Mouse (Mus musculus): Measurements from ENCODE around the gene Gdap1l1. TPM values are rescaled to one million over a fixed set of nuclear protein-coding genes. Genes with fewer than 3 reads are reported as not detected.
A peak's percentile ranks its signal among the peaks of the same experiment; 100 is the strongest.

The Gdap1l1 gene
- polyA plus RNA-seq, 1 experiment from 2014 or later, result 0.64 TPM

GRCm38 (mm10) chr2:163490656-163491055 is 52.4 kb downstream of the Gdap1l1 start:
- Histone ChIP-seq H3K4me1 (replicated peaks; ENCODE audit: insufficient read depth, low read length) (no peaks in the 10 kb centered on the region), H3K4me2 (ENCODE audit: low read length) (no peak overlapping the region), H3K27ac (no peak overlapping the region), H3K36me3 (ENCODE audit: insufficient read depth, low read length) (no peaks in the 10 kb centered on the region), H3K4me3 (replicated peaks; ENCODE audit: low read depth, low read length) (no peak overlapping the region), H3K27me3 (ENCODE audit: insufficient read depth, low read length) (no peaks in the 10 kb centered on the region), H3K9me3 (replicated peaks; ENCODE audit: low read length) (no peaks in the 10 kb centered on the region), H3K9ac (ENCODE audit: low read depth, low read length) (no peak overlapping the region)
- no peak for ATAC-seq (replicated peaks; ENCODE audit: low FRiP score, low read depth)
- no peak for TF ChIP-seq CTCF (IDR thresholded peaks at IDR 0.05; ENCODE audit: low read depth)
- 91% methylated on average over 17 of the region's 17 CpGs for WGBS
- no peak for DNase-seq (ENCODE audit: low spot score)

DNA sequence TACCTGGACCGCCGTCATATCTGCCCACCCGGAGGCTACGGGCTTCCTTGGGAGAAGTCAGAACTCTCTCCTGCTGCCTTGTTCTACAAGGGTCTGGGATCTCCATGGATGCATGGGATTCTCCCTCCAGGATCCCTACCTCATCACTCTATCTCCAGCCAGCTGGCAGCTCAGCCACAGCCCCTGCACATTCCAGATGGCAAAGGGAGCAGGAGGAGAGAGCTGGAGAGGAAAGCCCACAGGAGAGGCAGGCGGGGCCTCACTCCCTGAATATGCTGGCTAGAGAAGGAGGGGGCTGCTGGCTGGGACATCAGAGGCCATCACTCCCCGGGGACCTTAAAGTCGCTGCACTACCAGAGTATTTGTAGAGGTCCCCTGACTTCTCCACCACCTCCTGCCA is 53.1 kb downstream of the Gdap1l1 start:
- no peaks in the 10 kb centered on the region for H3K27me3 ChIP-seq (ENCODE audit: insufficient read depth, low read length)
- WGBS, result 58% methylated on average over 6 of the region's 7 CpGs

GRCm38 (mm10) chr2:163492018-163492417 is 53.7 kb downstream of the Gdap1l1 start, which contains the start of gene R3hdml:
R3hdml (plus strand) TSS chr2:163492318.
- DNase-seq (ENCODE audit: low spot score), result no peak
- WGBS, result 74% methylated on average over 5 of the region's 5 CpGs
- H3K36me3 ChIP-seq (ENCODE audit: insufficient read depth, low read length), result no peaks in the 10 kb centered on the region

More for the DNA sequence above, 53.1 kb downstream of the Gdap1l1 start:
- no peak overlapping the region for H3K4me3 ChIP-seq (replicated peaks; ENCODE audit: low read depth, low read length)
- DNase-seq (ENCODE audit: low spot score) (peak; percentile 11), ATAC-seq (replicated peaks; ENCODE audit: low FRiP score, low read depth) (no peak; the same call in 1 of the 2 replicates)
- no peaks in the 10 kb centered on the region for H3K4me1 ChIP-seq (replicated peaks; ENCODE audit: insufficient read depth, low read length)
- no peaks in the 10 kb centered on the region for H3K9me3 ChIP-seq (replicated peaks; ENCODE audit: low read length)
- TF ChIP-seq CTCF (IDR thresholded peaks at IDR 0.05; ENCODE audit: low read depth), result no peak
- no peak overlapping the region for H3K27ac ChIP-seq
- H3K9ac ChIP-seq (ENCODE audit: low read depth, low read length), result no peak overlapping the region
- H3K4me2 ChIP-seq (ENCODE audit: low read length), result no peak overlapping the region
- H3K36me3 ChIP-seq (ENCODE audit: insufficient read depth, low read length), result no peaks in the 10 kb centered on the region

DNA sequence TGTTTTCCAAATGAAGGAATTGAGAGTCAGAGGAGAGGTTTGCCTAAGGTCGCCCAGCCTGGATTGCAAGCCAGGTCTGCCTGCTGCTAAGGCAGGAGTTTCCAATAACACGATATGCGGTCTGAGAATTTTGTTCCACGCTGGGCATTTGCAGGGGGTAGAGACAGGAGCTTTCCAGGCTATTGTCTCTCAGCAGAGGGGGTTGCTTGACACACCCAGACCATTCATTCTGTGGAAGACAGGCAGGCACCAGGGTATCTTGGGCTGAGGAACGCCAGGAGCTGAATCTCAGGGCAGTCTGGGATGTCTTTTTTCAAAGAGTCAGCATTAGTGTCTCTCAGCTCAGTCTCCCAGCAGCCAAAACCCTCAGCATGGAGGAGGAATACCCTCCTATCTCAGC is 54.8 kb downstream of the Gdap1l1 start:
- Histone ChIP-seq H3K4me3 (replicated peaks; ENCODE audit: low read depth, low read length) (no peak overlapping the region), H3K27ac (no peak overlapping the region), H3K4me2 (ENCODE audit: low read length) (no peak overlapping the region), H3K27me3 (ENCODE audit: insufficient read depth, low read length) (no peaks in the 10 kb centered on the region), H3K4me1 (replicated peaks; ENCODE audit: insufficient read depth, low read length) (no peaks in the 10 kb centered on the region), H3K9me3 (replicated peaks; ENCODE audit: low read length) (no peaks in the 10 kb centered on the region), H3K36me3 (ENCODE audit: insufficient read depth, low read length) (no peaks in the 10 kb centered on the region), H3K9ac (ENCODE audit: low read depth, low read length) (0 out of 2 replicates have a peak overlapping the region, but pooled peaks have one; percentile 14)
- TF ChIP-seq CTCF (IDR thresholded peaks at IDR 0.05; ENCODE audit: low read depth), result no peak
- ATAC-seq (replicated peaks; ENCODE audit: low FRiP score, low read depth) (no peak), DNase-seq (ENCODE audit: low spot score) (no peak)
- 33% methylated on average over 5 of the region's 5 CpGs for WGBS

More at GRCm38 (mm10) chr2:163492018-163492417, 53.7 kb downstream of the Gdap1l1 start, which contains the start of gene R3hdml:
- Histone ChIP-seq H3K27me3 (ENCODE audit: insufficient read depth, low read length) (no peaks in the 10 kb centered on the region), H3K4me3 (replicated peaks; ENCODE audit: low read depth, low read length) (no peak within 1 kb of the TSS), H3K9me3 (replicated peaks; ENCODE audit: low read length) (no peaks in the 10 kb centered on the region), H3K4me1 (replicated peaks; ENCODE audit: insufficient read depth, low read length) (no peaks in the 10 kb centered on the region), H3K4me2 (ENCODE audit: low read length) (no peak within 1 kb of the TSS), H3K27ac (no peak within 1 kb of the TSS), H3K9ac (ENCODE audit: low read depth, low read length) (0 out of 2 replicates have a peak within 1 kb of the TSS, but pooled peaks have one; percentile 14)
- TF ChIP-seq CTCF (IDR thresholded peaks at IDR 0.05; ENCODE audit: low read depth), result no peak
- ATAC-seq (replicated peaks; ENCODE audit: low FRiP score, low read depth), result no peak

GRCm38 (mm10) chr2:163493976-163494375 is 55.7 kb downstream of the Gdap1l1 start:
- Histone ChIP-seq H3K4me3 (replicated peaks; ENCODE audit: low read depth, low read length) (no peak overlapping the region), H3K9me3 (replicated peaks; ENCODE audit: low read length) (no peaks in the 10 kb centered on the region), H3K36me3 (ENCODE audit: insufficient read depth, low read length) (no peaks in the 10 kb centered on the region), H3K4me1 (replicated peaks; ENCODE audit: insufficient read depth, low read length) (no peaks in the 10 kb centered on the region), H3K27ac (no peak overlapping the region), H3K9ac (ENCODE audit: low read depth, low read length) (no peak overlapping the region), H3K4me2 (ENCODE audit: low read length) (no peak overlapping the region), H3K27me3 (ENCODE audit: insufficient read depth, low read length) (no peaks in the 10 kb centered on the region)
- DNase-seq (ENCODE audit: low spot score) (no peak), ATAC-seq (replicated peaks; ENCODE audit: low FRiP score, low read depth) (no peak)
- WGBS, result 52% methylated on average over 5 of the region's 5 CpGs
- no peak for TF ChIP-seq CTCF (IDR thresholded peaks at IDR 0.05; ENCODE audit: low read depth)

GRCm38 (mm10) chr2:163494456-163494855 is 56.2 kb downstream of the Gdap1l1 start:
- Histone ChIP-seq H3K4me1 (replicated peaks; ENCODE audit: insufficient read depth, low read length) (no peaks in the 10 kb centered on the region), H3K4me3 (replicated peaks; ENCODE audit: low read depth, low read length) (no peak overlapping the region), H3K36me3 (ENCODE audit: insufficient read depth, low read length) (no peaks in the 10 kb centered on the region), H3K9me3 (replicated peaks; ENCODE audit: low read length) (no peaks in the 10 kb centered on the region), H3K27ac (no peak overlapping the region), H3K27me3 (ENCODE audit: insufficient read depth, low read length) (no peaks in the 10 kb centered on the region), H3K9ac (ENCODE audit: low read depth, low read length) (no peak overlapping the region), H3K4me2 (ENCODE audit: low read length) (no peak overlapping the region)
- DNase-seq (ENCODE audit: low spot score), result no peak
- TF ChIP-seq CTCF (IDR thresholded peaks at IDR 0.05; ENCODE audit: low read depth), result no peak
- ATAC-seq (replicated peaks; ENCODE audit: low FRiP score, low read depth), result no peak
- 37% methylated on average over 6 of the region's 6 CpGs for WGBS

DNA sequence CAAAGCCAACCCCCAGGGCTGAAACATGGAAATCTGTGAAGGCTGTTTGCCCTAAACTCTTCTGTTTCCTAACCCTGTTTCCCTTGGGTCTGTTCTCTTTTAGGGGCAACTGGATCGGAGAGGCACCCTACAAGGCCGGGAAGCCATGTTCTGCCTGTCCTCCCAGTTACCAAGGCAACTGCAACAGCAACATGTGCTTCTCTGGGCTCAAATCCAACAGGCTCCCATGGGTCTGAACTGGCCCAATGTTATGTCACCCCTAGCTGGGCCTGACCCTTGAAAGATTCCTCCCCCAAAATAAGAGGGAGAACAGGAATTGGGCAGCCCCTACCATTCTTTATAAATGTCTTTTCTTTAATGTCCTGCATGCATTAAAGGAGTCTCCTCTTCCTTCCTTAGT is 63.9 kb downstream of the Gdap1l1 start:
- Histone ChIP-seq H3K4me1 (replicated peaks; ENCODE audit: insufficient read depth, low read length) (no peaks in the 10 kb centered on the region), H3K9ac (ENCODE audit: low read depth, low read length) (no peak overlapping the region), H3K4me2 (ENCODE audit: low read length) (no peak overlapping the region), H3K27me3 (ENCODE audit: insufficient read depth, low read length) (no peaks in the 10 kb centered on the region), H3K27ac (no peak overlapping the region), H3K9me3 (replicated peaks; ENCODE audit: low read length) (no peaks in the 10 kb centered on the region), H3K4me3 (replicated peaks; ENCODE audit: low read depth, low read length) (no peak overlapping the region), H3K36me3 (ENCODE audit: insufficient read depth, low read length) (no peaks in the 10 kb centered on the region)
- DNase-seq (ENCODE audit: low spot score) (no peak), ATAC-seq (replicated peaks; ENCODE audit: low FRiP score, low read depth) (no peak)
- TF ChIP-seq CTCF (IDR thresholded peaks at IDR 0.05; ENCODE audit: low read depth), result no peak
- WGBS, result 63% methylated on average over 2 of the region's 2 CpGs

All from kidney, postnatal 0 days (tissue).